Mouse (Mus musculus) right cerebral cortex, postnatal 14 days (tissue): ENCODE data around the gene Amz1.

Source experiments
- DNase-seq: peaks from one replicate; pipeline ENCODE4 v3.0.0; 2022

The Amz1 gene

DNA sequence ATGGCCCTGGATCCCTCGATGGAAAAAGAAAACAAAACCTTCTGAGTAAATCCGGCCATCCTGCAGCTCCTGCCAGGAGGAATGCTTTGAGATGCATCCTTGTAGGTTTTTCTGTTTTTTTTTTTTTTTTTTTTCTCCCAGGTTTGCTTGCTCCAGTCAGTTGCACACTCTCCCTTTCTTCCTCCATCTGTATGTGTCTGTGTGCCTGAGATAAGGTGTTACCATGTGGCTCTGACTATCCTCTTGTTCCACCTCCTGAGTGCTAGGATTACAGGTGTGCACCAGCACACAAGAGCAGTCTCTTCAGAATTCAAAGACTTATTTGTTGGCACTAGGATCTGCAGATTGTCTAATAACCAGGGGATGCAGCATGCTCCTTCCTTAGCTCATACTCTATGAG, 83.0 kb downstream of the Amz1 start:
- DNase-seq = no peak
